Mouse (Mus musculus) CH12.LX (cell line): ENCODE results near the gene Hpca. TPM values are rescaled to one million over a fixed set of nuclear protein-coding genes. Genes with fewer than 3 reads are reported as not detected.

Experiments
- DNase-seq: peaks from one replicate; pipeline ENCODE4 v3.0.0-alpha.2; 2013; ENCODE audit errors: extremely low read depth
- H3K27ac ChIP-seq: 2 replicates; pipeline ENCODE4 v1.5.1; 2012; ENCODE audit warnings: low read depth, mild to moderate bottlenecking, control low read depth, moderate library complexity; ENCODE audit not compliant: insufficient read depth
- H3K27me3 ChIP-seq: replicated peaks from 2 replicates; pipeline ENCODE3; 2012; ENCODE audit warnings: inconsistent platforms
- H3K36me3 ChIP-seq, 2 experiments: replicated peaks in 1 of 2; 2 replicates each; pipeline versions ENCODE3 to v1.6.1; 2012; ENCODE audit warnings: inconsistent platforms in 1 of 2, low read length in 1 of 2, mild to moderate bottlenecking in 1 of 2, mixed read lengths in 1 of 2, moderate library complexity in 1 of 2; ENCODE audit not compliant: control insufficient read depth in 1 of 2, insufficient read depth in 1 of 2
- H3K4me1 ChIP-seq, 2 experiments: 2 replicates each; pipeline ENCODE4 v1.6.1; 2012; ENCODE audit warnings: inconsistent platforms in 1 of 2, moderate library complexity in 1 of 2; ENCODE audit not compliant: insufficient read depth in 2 of 2, control insufficient read depth in 1 of 2
- H3K4me2 ChIP-seq: 2 replicates; pipeline ENCODE4 v1.6.1; 2012; ENCODE audit warnings: low read depth, mild to moderate bottlenecking, control low read depth; ENCODE audit not compliant: poor library complexity, insufficient read depth, severe bottlenecking
- H3K4me3 ChIP-seq, 3 experiments: fragments of 150-350 bp in 1 of 3; sonication (generic) in 1 of 3; replicated peaks in 1 of 3; 2 replicates each; pipeline versions ENCODE3 to v1.5.1; 2011 to 2012; ENCODE audit warnings: low read depth in 2 of 3, low read length in 2 of 3, mild to moderate bottlenecking in 2 of 3, moderate library complexity in 2 of 3, control low read depth in 1 of 3, improper control_type of control experiment in 1 of 3, inconsistent platforms in 1 of 3, mixed read lengths in 1 of 3; ENCODE audit not compliant: poor library complexity in 1 of 3
- H3K79me2 ChIP-seq: replicated peaks from 2 replicates; pipeline ENCODE4 v1.6.1; 2012; ENCODE audit warnings: mild to moderate bottlenecking, moderate library complexity; ENCODE audit not compliant: control insufficient read depth, poor library complexity, insufficient read depth, severe bottlenecking; ENCODE audit errors: extremely low read depth
- H3K9ac ChIP-seq: 2 replicates; pipeline ENCODE4 v1.6.1; 2012; ENCODE audit warnings: low read depth, mild to moderate bottlenecking, control low read depth, moderate library complexity; ENCODE audit not compliant: insufficient read depth
- H3K9me3 ChIP-seq: replicated peaks from 2 replicates; pipeline ENCODE3; 2012; ENCODE audit warnings: low read length, inconsistent platforms, mixed read lengths
- BHLHE40 ChIP-seq: IDR thresholded peaks from 2 replicates; pipeline ENCODE4 v1.6.1; 2011; ENCODE audit warnings: mild to moderate bottlenecking, low read depth, low read length, improper control_type of control experiment
- E2F4 ChIP-seq: IDR thresholded peaks from 2 replicates; pipeline ENCODE4 v1.6.1; 2011; ENCODE audit warnings: low read depth, low read length, improper control_type of control experiment; ENCODE audit not compliant: insufficient replicate concordance
- ELF1 ChIP-seq: IDR thresholded peaks from 2 replicates; pipeline ENCODE4 v1.6.1; 2014; ENCODE audit warnings: low read depth, mild to moderate bottlenecking, inconsistent platforms, low read length, improper control_type of control experiment
- ETS1 ChIP-seq: conservative IDR thresholded peaks from 2 replicates; pipeline ENCODE4 v1.6.1; 2012; ENCODE audit warnings: low read depth, mild to moderate bottlenecking, inconsistent platforms, low read length, improper control_type of control experiment, moderate library complexity
- HCFC1 ChIP-seq: IDR thresholded peaks from 2 replicates; pipeline ENCODE4 v1.6.1; 2012; ENCODE audit warnings: low read depth, mild to moderate bottlenecking, inconsistent platforms, low read length, improper control_type of control experiment
- IRF4 ChIP-seq: IDR thresholded peaks from 2 replicates; pipeline ENCODE4 v1.6.1; 2014; ENCODE audit warnings: low read depth, mild to moderate bottlenecking, inconsistent platforms, low read length, improper control_type of control experiment
- KAT2A ChIP-seq: IDR thresholded peaks from 2 replicates; pipeline ENCODE4 v1.6.1; 2012; ENCODE audit warnings: low read length, improper control_type of control experiment, inconsistent platforms; ENCODE audit not compliant: insufficient replicate concordance
- MAFK ChIP-seq: IDR thresholded peaks from 2 replicates; pipeline ENCODE4 v1.6.1; 2011; ENCODE audit warnings: low read length, improper control_type of control experiment; ENCODE audit not compliant: insufficient replicate concordance
- MEF2A ChIP-seq: IDR thresholded peaks from 2 replicates; pipeline ENCODE4 v1.6.1; 2014; ENCODE audit warnings: low read depth, mild to moderate bottlenecking, inconsistent platforms, low read length, improper control_type of control experiment, borderline replicate concordance
- MXI1 ChIP-seq: IDR thresholded peaks from 2 replicates; pipeline ENCODE4 v1.6.1; 2011; ENCODE audit warnings: mild to moderate bottlenecking, low read depth, low read length, improper control_type of control experiment
- NELFE ChIP-seq: IDR thresholded peaks from 2 replicates; pipeline ENCODE4 v1.6.1; 2011; ENCODE audit warnings: low read depth, low read length, improper control_type of control experiment
- NRF1 ChIP-seq: IDR thresholded peaks from 2 replicates; pipeline ENCODE4 v1.6.1; 2014; ENCODE audit warnings: low read depth, mild to moderate bottlenecking, inconsistent platforms, low read length, improper control_type of control experiment, moderate library complexity
- PAX5 ChIP-seq: IDR thresholded peaks from 2 replicates; pipeline ENCODE4 v1.6.1; 2012; ENCODE audit warnings: low read length, inconsistent platforms, mixed read lengths
- POLR2AphosphoS2 ChIP-seq: IDR thresholded peaks from 2 replicates; pipeline ENCODE4 v1.6.1; 2011; ENCODE audit warnings: low read depth, low read length, improper control_type of control experiment
- SIN3A ChIP-seq: IDR thresholded peaks from 2 replicates; pipeline ENCODE4 v1.6.1; 2012; ENCODE audit warnings: low read length, improper control_type of control experiment, inconsistent platforms
- USF1 ChIP-seq: IDR thresholded peaks from 2 replicates; pipeline ENCODE4 v1.6.1; 2014; ENCODE audit warnings: low read depth, mild to moderate bottlenecking, inconsistent platforms, low read length, improper control_type of control experiment
- USF2 ChIP-seq: conservative IDR thresholded peaks from 2 replicates; pipeline ENCODE4 v1.6.1; 2011; ENCODE audit warnings: low read depth, low read length, improper control_type of control experiment
- ZKSCAN1 ChIP-seq: IDR thresholded peaks from 2 replicates; pipeline ENCODE4 v1.6.1; 2012; ENCODE audit warnings: low read depth, inconsistent platforms, low read length, improper control_type of control experiment, borderline replicate concordance
- dilution Hi-C: fragments of 300-500 bp; cut with MboI; formaldehyde crosslinking; loops from 2 replicates; pipeline ENCODE4 v1.14.3; 2020; ENCODE audit warnings: low sequenced_read_pairs; ENCODE audit not compliant: extremely low pct_unique_long_range_greater_than_20kb, extremely low pct_ligation_motif_present
- in situ Hi-C: fragments of 300-500 bp; cut with MboI; formaldehyde crosslinking; loops from 3 replicates; pipeline ENCODE4 v1.14.3; 2019; ENCODE audit warnings: low sequenced_read_pairs, low pct_ligation_motif_present, low pct_unique_long_range_greater_than_20kb, mixed read lengths
- polyA plus RNA-seq: library from polyadenylated mRNA; unstranded; fragments of >175 nt; gene quantifications from 2 replicates; pipeline ENCODE4 v1.2.1, GENCODE M21; 2012; ENCODE audit warnings: low read depth; ENCODE audit not compliant: insufficient read length
- total RNA-seq, 2 experiments: library from RNA; depleted of rRNA; stranded (reverse); fragments of 300-350 nt in 1 of 2; fragments of >200 nt in 1 of 2; gene quantifications; 2 replicates each; pipeline ENCODE4 v1.2.3; 2012 to 2014

Hpca gene
- total and polyA plus RNA-seq, 3 experiments: 1.3 to 28.5 (median 2.9) TPM

DNA sequence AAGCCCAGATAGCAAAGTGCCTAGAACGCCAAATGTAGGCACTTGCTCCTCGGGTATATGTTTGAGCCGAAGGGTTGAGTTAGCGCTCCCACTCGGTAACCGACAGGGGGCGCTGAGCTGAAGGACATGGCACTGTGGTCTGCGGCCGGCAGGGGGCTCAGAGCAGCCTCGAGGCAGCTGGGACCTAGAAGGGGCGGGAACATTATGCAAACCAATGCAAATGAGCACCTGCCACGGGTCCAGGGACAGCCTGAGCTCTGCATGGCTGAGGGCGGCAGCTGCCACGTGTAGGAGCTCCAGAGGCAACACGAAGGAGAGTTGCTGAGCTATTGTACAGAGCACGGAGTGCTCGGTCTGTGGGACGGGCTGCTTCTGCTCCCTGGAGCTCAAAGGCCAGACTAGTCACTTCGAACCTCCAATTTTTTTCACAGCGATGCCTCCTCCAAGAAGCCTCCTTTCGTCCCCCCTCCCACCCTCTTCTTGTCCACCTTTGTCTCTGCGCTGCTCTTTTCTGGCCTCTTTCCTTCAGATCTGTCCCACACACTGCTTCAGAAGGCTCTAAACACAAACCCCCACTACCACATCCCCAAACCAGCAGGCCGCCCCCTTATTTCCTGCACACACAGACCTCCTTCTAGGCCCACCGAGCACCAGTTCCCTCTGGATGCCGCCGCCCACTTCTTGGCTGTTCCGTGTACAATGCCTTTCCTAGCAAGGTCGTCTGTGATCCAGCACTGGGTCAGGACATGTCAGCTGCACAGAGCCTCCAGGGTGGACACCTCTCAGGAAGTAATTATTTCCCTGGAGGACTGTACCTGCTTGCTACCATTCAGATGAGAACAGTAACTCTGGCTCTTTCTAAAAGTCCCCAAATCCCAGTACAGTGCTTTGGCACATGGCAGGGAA lies 8.5 kb downstream of the Hpca start (continued):
- peak; percentile 75 for TF ChIP-seq BHLHE40
- TF ChIP-seq ZKSCAN1: no peak
- TF ChIP-seq KAT2A: no peak
- TF ChIP-seq NRF1: no peak
- TF ChIP-seq MEF2A: no peak
- TF ChIP-seq USF2: no peak
- TF ChIP-seq POLR2AphosphoS2: no peak
- TF ChIP-seq USF1: no peak
- no peak for TF ChIP-seq MXI1
- no peak for TF ChIP-seq E2F4
- no peak for TF ChIP-seq HCFC1
- no peak for TF ChIP-seq SIN3A
- no peak for TF ChIP-seq PAX5
- TF ChIP-seq ELF1: no peak
- peak; percentile 65; the same call in 1 of the 2 replicates for TF ChIP-seq NELFE
- TF ChIP-seq, all 38 proteins: peak for 8

DNA sequence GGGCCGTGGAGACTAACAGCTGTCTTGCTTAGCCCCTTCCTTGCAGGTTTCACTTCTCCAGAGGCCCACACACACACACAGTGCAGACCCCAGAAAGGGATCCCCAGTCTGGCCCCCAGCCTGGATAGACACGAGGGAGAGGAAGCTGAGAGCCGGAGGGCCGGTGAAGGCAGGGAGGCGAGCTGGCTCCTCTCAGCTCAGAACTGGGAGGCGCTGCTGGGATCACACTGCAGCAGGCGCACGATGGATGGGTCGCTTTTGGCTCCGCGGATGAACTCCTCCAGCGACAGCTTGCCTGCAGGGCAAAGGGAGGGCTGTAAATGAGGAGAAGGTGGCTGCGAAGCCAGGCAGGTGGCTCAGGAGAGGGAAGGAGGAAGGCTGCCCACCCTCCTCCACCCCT lies 9.6 kb downstream of the Hpca start:
- no peaks in the 10 kb centered on the region for H3K36me3 ChIP-seq
- peaks cover 71% of the 10 kb centered on the region for H3K27me3 ChIP-seq
- H3K4me2 ChIP-seq: no peak overlapping the region
- no peak for DNase-seq
- H3K27ac ChIP-seq: no peak overlapping the region
- H3K9ac ChIP-seq: no peak overlapping the region
- no peaks in the 10 kb centered on the region for H3K79me2 ChIP-seq
- TF ChIP-seq MXI1 (no peak), ETS1 (no peak), MEF2A (no peak), MAFK (no peak), NRF1 (no peak), BHLHE40 (no peak), IRF4 (no peak)
- peaks cover 6 to 7% of the 10 kb centered on the region in 2 experiments for H3K4me1 ChIP-seq
- H3K9me3 ChIP-seq: peaks cover 10% of the 10 kb centered on the region
- H3K4me3 ChIP-seq: no peak overlapping the region
- in situ Hi-C loops (no loop called here), dilution Hi-C loops (no loop called here)
